In genomic region chr4:53637269-53637909, GRCm38 (mm10) we compare ENCODE assay signal across 12 mouse cellular contexts. TPM values are rescaled to one million over a fixed set of nuclear protein-coding genes. Genes with fewer than 3 reads are reported as not detected.
A peak's percentile ranks its signal among the peaks of the same experiment; 100 is the strongest.
DNase-seq lines count a peak whose midpoint lies in the region; ATAC-seq and TF ChIP-seq lines count a peak whose summit lies in the region.
"Had no signal": no experiment of that assay in that cellular context is flagged by ENCODE, and none has a peak within 500 bp of the region (broad histone marks: within the 10 kb centered on the region; RNA-seq: fewer than 3 reads in every experiment).

No protein-coding gene starts in this region.

- H3K9ac ChIP-seq in heart, embryonic 13.5 days: no peak overlapping the region
- H3K9ac ChIP-seq in lung, embryonic 15.5 days: no peak overlapping the region
- no peak overlapping the region for H3K9ac ChIP-seq in forebrain, postnatal 0 days
- H3K9ac ChIP-seq in midbrain, postnatal 0 days (replicated peaks; ENCODE audit: low read length, poor library complexity, severe bottlenecking): no peak overlapping the region
- H3K9ac ChIP-seq in kidney, embryonic 15.5 days: no peak overlapping the region

- peak overlapping the region; percentile 50; the same call in 1 of the 2 replicates for H3K27ac ChIP-seq in heart, embryonic 13.5 days (replicated peaks)
- 0 out of 2 replicates have a peak overlapping the region, but pooled peaks have one; percentile 8 for H3K27ac ChIP-seq in lung, embryonic 15.5 days
- 0 out of 2 replicates have a peak overlapping the region, but pooled peaks have one; percentile 15 for H3K27ac ChIP-seq in forebrain, postnatal 0 days (ENCODE audit: low read depth, low read length)
- H3K27ac ChIP-seq in midbrain, postnatal 0 days (ENCODE audit: low read depth, low read length): no peak overlapping the region
- H3K27ac ChIP-seq in kidney, embryonic 15.5 days: no peak overlapping the region
- H3K27ac ChIP-seq: layer of hippocampus, adult 2 months had no signal

- no peak overlapping the region for H3K4me2 ChIP-seq in heart, embryonic 13.5 days
- no peak overlapping the region for H3K4me2 ChIP-seq in lung, embryonic 15.5 days
- no peak overlapping the region for H3K4me2 ChIP-seq in forebrain, postnatal 0 days (ENCODE audit: low read depth)
- H3K4me2 ChIP-seq in midbrain, postnatal 0 days (ENCODE audit: low read depth, low read length, poor library complexity, severe bottlenecking): no peak overlapping the region
- no peak overlapping the region for H3K4me2 ChIP-seq in kidney, embryonic 15.5 days
- H3K4me2 ChIP-seq: liver, embryonic 11.5 days had no signal

- WGBS in heart, embryonic 13.5 days: 56% methylated on average over 7 of the region's 7 CpGs
- WGBS in lung, embryonic 15.5 days: 48% methylated on average over 7 of the region's 7 CpGs
- WGBS in lung, adult 2 months: 58% methylated on average over 7 of the region's 7 CpGs
- 21% methylated on average over 7 of the region's 7 CpGs for WGBS in forebrain, postnatal 0 days
- WGBS in midbrain, postnatal 0 days: 35% methylated on average over 7 of the region's 7 CpGs
- WGBS in kidney, embryonic 15.5 days: 46% methylated on average over 7 of the region's 7 CpGs

- peaks cover 6% of the 10 kb centered on the region; the same call in 1 of the 2 replicates for H3K9me3 ChIP-seq in heart, embryonic 13.5 days
- 0 out of 2 replicates have a peak, but pooled peaks cover 9% of the 10 kb centered on the region for H3K9me3 ChIP-seq in lung, embryonic 15.5 days
- peaks cover 3% of the 10 kb centered on the region; the same call in 1 of the 2 replicates for H3K9me3 ChIP-seq in forebrain, postnatal 0 days (ENCODE audit: low read length)
- H3K9me3 ChIP-seq in midbrain, postnatal 0 days (ENCODE audit: low read length): no peaks in the 10 kb centered on the region
- H3K9me3 ChIP-seq in kidney, embryonic 15.5 days (replicated peaks): no peaks in the 10 kb centered on the region; the same call in 1 of the 2 replicates

- no peak for TF ChIP-seq CTCF in lung, adult 2 months (IDR thresholded peaks at IDR 0.05; ENCODE audit: insufficient read depth, low read length)
- no peak for TF ChIP-seq CTCF in forebrain, postnatal 0 days (IDR thresholded peaks at IDR 0.05; ENCODE audit: low read depth)
- TF ChIP-seq CTCF in midbrain, postnatal 0 days (IDR thresholded peaks at IDR 0.05): no peak

- no peak for ATAC-seq in heart, embryonic 13.5 days (ENCODE audit: extremely low read depth, insufficient number of reproducible peaks, low FRiP score, low TSS enrichment)
- ATAC-seq in lung, embryonic 15.5 days (ENCODE audit: borderline replicate concordance, extremely low read depth, low FRiP score, low TSS enrichment): peak; percentile 42; the same call in 1 of the 2 replicates
- no peak; the same call in 1 of the 2 replicates for ATAC-seq in forebrain, postnatal 0 days
- peak; percentile 20; the same call in 1 of the 2 replicates for ATAC-seq in midbrain, postnatal 0 days (ENCODE audit: low FRiP score)
- ATAC-seq in kidney, embryonic 15.5 days (replicated peaks; ENCODE audit: low FRiP score): no peak; the same call in 1 of the 2 replicates

- H3K4me3 ChIP-seq in heart, embryonic 13.5 days: no peak overlapping the region
- no peak overlapping the region for H3K4me3 ChIP-seq in lung, embryonic 15.5 days
- no peak overlapping the region for H3K4me3 ChIP-seq in lung, adult 2 months (replicated peaks; ENCODE audit: extremely low read depth, low read depth, low read length)
- H3K4me3 ChIP-seq in forebrain, postnatal 0 days (ENCODE audit: low read depth, low read length): no peak overlapping the region
- H3K4me3 ChIP-seq in midbrain, postnatal 0 days (ENCODE audit: low read depth, low read length): no peak overlapping the region
- no peak overlapping the region for H3K4me3 ChIP-seq in kidney, embryonic 15.5 days (replicated peaks)
- H3K4me3 ChIP-seq: layer of hippocampus, adult 2 months; megakaryocyte, embryonic 14.5 days had no signal

- H3K4me1 ChIP-seq in heart, embryonic 13.5 days: peaks cover 35% of the 10 kb centered on the region
- H3K4me1 ChIP-seq in lung, embryonic 15.5 days: peaks cover 11% of the 10 kb centered on the region
- peaks cover 3% of the 10 kb centered on the region for H3K4me1 ChIP-seq in lung, adult 2 months (ENCODE audit: control insufficient read depth, insufficient read depth, low read length)
- peaks cover 28% of the 10 kb centered on the region for H3K4me1 ChIP-seq in forebrain, postnatal 0 days (ENCODE audit: insufficient read depth)
- H3K4me1 ChIP-seq in midbrain, postnatal 0 days (ENCODE audit: insufficient read depth, low read length): peaks cover 19% of the 10 kb centered on the region; the same call in 1 of the 2 replicates
- 0 out of 2 replicates have a peak, but pooled peaks cover 3% of the 10 kb centered on the region for H3K4me1 ChIP-seq in kidney, embryonic 15.5 days
- H3K4me1 ChIP-seq: megakaryocyte, embryonic 14.5 days had no signal

- TF ChIP-seq POLR2A in lung, adult 2 months (IDR thresholded peaks at IDR 0.05; ENCODE audit: borderline replicate concordance, extremely low read depth, low read depth, low read length): no peak

- intact Hi-C loops in heart, postnatal 25 days (cut with DNase I): no loop called here

- H3K27me3 ChIP-seq in heart, embryonic 13.5 days (replicated peaks): no peaks in the 10 kb centered on the region
- no peaks in the 10 kb centered on the region for H3K27me3 ChIP-seq in lung, embryonic 15.5 days
- H3K27me3 ChIP-seq in forebrain, postnatal 0 days (ENCODE audit: insufficient read depth, low read length): no peaks in the 10 kb centered on the region
- no peaks in the 10 kb centered on the region for H3K27me3 ChIP-seq in midbrain, postnatal 0 days (ENCODE audit: insufficient read depth, low read length)
- no peaks in the 10 kb centered on the region for H3K27me3 ChIP-seq in kidney, embryonic 15.5 days
- H3K27me3 ChIP-seq: CH12.LX had no signal

- H3K36me3 ChIP-seq in heart, embryonic 13.5 days: peaks cover 11% of the 10 kb centered on the region
- H3K36me3 ChIP-seq in lung, embryonic 15.5 days: peaks cover 4% of the 10 kb centered on the region; the same call in 1 of the 2 replicates
- no peaks in the 10 kb centered on the region for H3K36me3 ChIP-seq in forebrain, postnatal 0 days (ENCODE audit: insufficient read depth)
- H3K36me3 ChIP-seq in midbrain, postnatal 0 days (ENCODE audit: insufficient read depth, low read length): no peaks in the 10 kb centered on the region
- H3K36me3 ChIP-seq in kidney, embryonic 15.5 days: peaks cover 7% of the 10 kb centered on the region; the same call in 1 of the 2 replicates

- no peak for DNase-seq in heart, postnatal 25 days (ENCODE audit: low spot score)
- no peak for DNase-seq in lung, adult 2 months
- DNase-seq in forebrain, postnatal 0 days: peak; percentile 47
- peak; percentile 53 for DNase-seq in midbrain, postnatal 0 days (ENCODE audit: low spot score)
- DNase-seq: thymus, adult 18-20 months had no signal

RNA-seq across cellular contexts. Expression of gene Fsd1l, which starts 6.1 kb away (rescaled TPM):
- polyA plus RNA-seq in heart, embryonic 13.5 days (2015; fragmentation: Nextera tagmentation; extraction: Ambion mirVana): 7.9 and 9.8 TPM in 2 replicates
- 10 to 100 TPM; 46.3 to 46.8 TPM for total RNA-seq in heart, postnatal 25 days (2021)
- polyA plus RNA-seq in lung, embryonic 15.5 days (2015; fragmentation: Nextera tagmentation; extraction: Ambion mirVana): 9.1 and 10.7 TPM in 2 replicates
- 0.75 and 1.6 TPM in 2 replicates for polyA plus RNA-seq in lung, adult 2 months (2012; rRNA removed)
- total RNA-seq in forebrain, postnatal 0 days (2014; rRNA removed): 45.2 and 48.8 TPM in 2 replicates
- polyA plus RNA-seq in forebrain, postnatal 0 days (2015; fragmentation: Nextera tagmentation; extraction: Ambion mirVana): 10.3 and 17.9 TPM in 2 replicates
- total RNA-seq in midbrain, postnatal 0 days (2014; rRNA removed): 25.3 and 38.6 TPM in 2 replicates
- 16.8 and 23.8 TPM in 2 replicates for polyA plus RNA-seq in midbrain, postnatal 0 days (2015; fragmentation: Nextera tagmentation; extraction: Ambion mirVana)
- 9.6 and 11.5 TPM in 2 replicates for polyA plus RNA-seq in kidney, embryonic 15.5 days (2015; fragmentation: Nextera tagmentation; extraction: Ambion mirVana)

Comparison
In these comparisons a context has a peak if more than half of its experiments do, and no peak if none do; other contexts are left out.
1. ATAC-seq: peak in lung, embryonic 15.5 days (single experiment) and midbrain, postnatal 0 days (single experiment); none in heart, embryonic 13.5 days (single experiment), forebrain, postnatal 0 days (single experiment) and kidney, embryonic 15.5 days (single experiment).
2. H3K27ac ChIP-seq: peak in heart, embryonic 13.5 days (single experiment), lung, embryonic 15.5 days (single experiment) and forebrain, postnatal 0 days (single experiment); none in midbrain, postnatal 0 days (single experiment) and kidney, embryonic 15.5 days (single experiment).
3. DNase-seq: peak in forebrain, postnatal 0 days (single experiment) and midbrain, postnatal 0 days (single experiment); none in heart, postnatal 25 days (single experiment) and lung, adult 2 months (single experiment).